Mouse (Mus musculus) heart, adult 2 months (tissue): ENCODE measurements around the gene Inpp5b. TPM values are rescaled to one million over a fixed set of nuclear protein-coding genes. Genes with fewer than 3 reads are reported as not detected.

ENCODE experiments used
- DNase-seq, 2 experiments: peaks; one replicate each; pipeline ENCODE4 v3.0.0; 2021
- H3K27ac ChIP-seq: fragments of 200-600 bp; 2 replicates; pipeline ENCODE4 v1.8.1; 2022
- H3K27me3 ChIP-seq: fragments of 200-500 bp; 2 replicates; pipeline ENCODE4 v1.6.1; 2012; ENCODE audit warnings: mild to moderate bottlenecking, low read length, inconsistent platforms, mixed read lengths; ENCODE audit not compliant: control insufficient read depth, insufficient read depth
- H3K36me3 ChIP-seq: fragments of 200-500 bp; 2 replicates; pipeline ENCODE4 v1.6.1; 2012; ENCODE audit warnings: low read length, inconsistent platforms; ENCODE audit not compliant: control insufficient read depth, insufficient read depth
- H3K4me1 ChIP-seq: fragments of 200-500 bp; 2 replicates; pipeline ENCODE4 v1.6.1; 2011; ENCODE audit warnings: low read length; ENCODE audit not compliant: control insufficient read depth, insufficient read depth
- H3K4me3 ChIP-seq: fragments of 200-600 bp; 2 replicates; pipeline ENCODE4 v1.8.1; 2022
- H3K79me2 ChIP-seq: fragments of 200-500 bp; replicated peaks from 2 replicates; pipeline ENCODE4 v1.6.1; 2012; ENCODE audit warnings: mild to moderate bottlenecking, inconsistent platforms, low read length, moderate library complexity, mixed read lengths; ENCODE audit not compliant: control insufficient read depth, insufficient read depth
- H3K9ac ChIP-seq: fragments of 200-500 bp; 2 replicates; pipeline ENCODE4 v1.6.1; 2012; ENCODE audit warnings: low read depth, mild to moderate bottlenecking, control low read depth, inconsistent platforms, low read length, mixed read lengths
- CTCF ChIP-seq: fragments of 200-600 bp; IDR thresholded peaks from 2 replicates; pipeline ENCODE4 v1.8.1; 2022; ENCODE audit warnings: antibody characterized with exemption, mild to moderate bottlenecking, moderate library complexity
- EP300 ChIP-seq: fragments of 200-500 bp; IDR thresholded peaks from 2 replicates; pipeline ENCODE4 v1.6.1; 2011; ENCODE audit warnings: low read depth, low read length, control low read depth; ENCODE audit not compliant: insufficient read depth
- POLR2A ChIP-seq: fragments of 200-500 bp; IDR thresholded peaks from 2 replicates; pipeline ENCODE4 v1.6.1; 2011; ENCODE audit warnings: mild to moderate bottlenecking, low read depth, low read length, control low read depth; ENCODE audit not compliant: insufficient read depth
- WGBS: fragments of 180-500 bp; shearing (Covaris S2); methylation state at CpG from one replicate; pipeline ENCODE4 v1.1.7; 2018; 5-methylcytosine and 5-hydroxymethylcytosine counted together
- intact Hi-C: fragments of 180-260 bp; cut with DNase I; formaldehyde crosslinking; loops from one replicate; pipeline ENCODE4 v1.15.1; 2025
- polyA plus RNA-seq: library from polyadenylated mRNA; depleted of rRNA; stranded (reverse); fragments of >200 nt; gene quantifications from 2 replicates; pipeline ENCODE4 v1.2.3, GENCODE M21; 2012
- total RNA-seq, 2 experiments: library from RNA; stranded (reverse); gene quantifications; 2 replicates each; pipeline ENCODE4 v1.2.3; 2021

Inpp5b gene
- total and polyA plus RNA-seq, 3 experiments, result 8.0 to 17.8 (median 8.2) TPM

- Histone ChIP-seq H3K36me3 (peaks cover 4% of the 10 kb centered on the region), H3K4me3 (peak overlapping the region; percentile 94), H3K4me1 (peaks cover 11% of the 10 kb centered on the region), H3K9ac (peak overlapping the region; percentile 81), H3K27ac (peak overlapping the region; percentile 41; the same call in 1 of the 2 replicates), H3K27me3 (no peaks in the 10 kb centered on the region), H3K79me2 (peaks cover 7% of the 10 kb centered on the region)
- no peak for TF ChIP-seq CTCF
- no peak for TF ChIP-seq POLR2A
- no peak for TF ChIP-seq EP300
- DNase-seq, result no peak
- WGBS, result 15% methylated on average over 15 of the region's 15 CpGs
- intact Hi-C loops, result loop anchor here (5.0 kb wide), 1 partner anchor 50 kb away; the partner anchor contains the start of gene Mtf1
These were observed 10.9 kb downstream of the Inpp5b start for GRCm38 (mm10) chr4:124752281-124753199.

- intact Hi-C loops, result no loop called here
- peak overlapping the region; percentile 55 for H3K27ac ChIP-seq
- no peaks in the 10 kb centered on the region for H3K27me3 ChIP-seq
- peaks cover 7% of the 10 kb centered on the region for H3K79me2 ChIP-seq
- TF ChIP-seq POLR2A (no peak), EP300 (no peak), CTCF (no peak)
- peaks cover 14% of the 10 kb centered on the region for H3K4me1 ChIP-seq
- whole genome bisulfite sequencing, result 43% methylated on average over 7 of the region's 7 CpGs
- peaks cover 4% of the 10 kb centered on the region for H3K36me3 ChIP-seq
- H3K9ac ChIP-seq, result no peak overlapping the region
- no peak for DNase-seq
- H3K4me3 ChIP-seq, result no peak overlapping the region
These were observed 13.9 kb downstream of the Inpp5b start for GRCm38 (mm10) chr4:124755526-124755925.

GRCm38 (mm10) chr4:124759305-124759811 is 17.7 kb downstream of the Inpp5b start:
- Histone ChIP-seq H3K4me3 (no peak overlapping the region), H3K27me3 (no peaks in the 10 kb centered on the region), H3K36me3 (peaks cover 4% of the 10 kb centered on the region), H3K9ac (no peak overlapping the region), H3K27ac (peak overlapping the region; percentile 7; the same call in 1 of the 2 replicates), H3K79me2 (peaks cover 5% of the 10 kb centered on the region), H3K4me1 (peaks cover 6% of the 10 kb centered on the region)
- intact Hi-C loops, result no loop called here
- 35% methylated on average over 7 of the region's 7 CpGs for WGBS
- peak in 1 of 2 experiments; percentile 20 for DNase-seq
- TF ChIP-seq POLR2A (no peak), EP300 (no peak), CTCF (no peak)

GRCm38 (mm10) chr4:124761201-124761600 is 19.6 kb downstream of the Inpp5b start:
- DNase-seq, result no peak
- intact Hi-C loops, result no loop called here
- H3K9ac ChIP-seq, result no peak overlapping the region
- peaks cover 6% of the 10 kb centered on the region; the same call in 1 of the 2 replicates for H3K4me1 ChIP-seq
- peaks cover 5% of the 10 kb centered on the region for H3K79me2 ChIP-seq
- TF ChIP-seq EP300, result no peak
- no peak for TF ChIP-seq POLR2A
- no peak for TF ChIP-seq CTCF
- no peak overlapping the region for H3K27ac ChIP-seq
- 29% methylated on average over 1 of the region's 1 CpGs for WGBS
- no peaks in the 10 kb centered on the region; the same call in 1 of the 2 replicates for H3K36me3 ChIP-seq
- no peaks in the 10 kb centered on the region for H3K27me3 ChIP-seq
- no peak overlapping the region for H3K4me3 ChIP-seq

GRCm38 (mm10) chr4:124762858-124763452 is 21.3 kb downstream of the Inpp5b start:
- H3K27ac ChIP-seq, result no peak overlapping the region
- intact Hi-C loops, result no loop called here
- H3K9ac ChIP-seq, result no peak overlapping the region
- DNase-seq, result no peak
- no peaks in the 10 kb centered on the region; the same call in 1 of the 2 replicates for H3K36me3 ChIP-seq
- no peak for TF ChIP-seq POLR2A
- no peak for TF ChIP-seq EP300
- TF ChIP-seq CTCF, result no peak
- 87% methylated on average over 6 of the region's 6 CpGs for WGBS
- peaks cover 13% of the 10 kb centered on the region for H3K4me1 ChIP-seq
- H3K27me3 ChIP-seq, result no peaks in the 10 kb centered on the region
- H3K79me2 ChIP-seq, result peaks cover 2% of the 10 kb centered on the region
- no peak overlapping the region for H3K4me3 ChIP-seq
